Mouse (Mus musculus) CH12.LX (cell line): Measurements from ENCODE around the gene Fam149a. TPM values are rescaled to one million over a fixed set of nuclear protein-coding genes. Genes with fewer than 3 reads are reported as not detected.

Experiments
- DNase-seq: peaks from one replicate; pipeline ENCODE4 v3.0.0-alpha.2; 2013; ENCODE audit errors: extremely low read depth
- H3K27ac ChIP-seq: 2 replicates; pipeline ENCODE4 v1.5.1; 2012; ENCODE audit warnings: low read depth, mild to moderate bottlenecking, control low read depth, moderate library complexity; ENCODE audit not compliant: insufficient read depth
- H3K27me3 ChIP-seq: replicated peaks from 2 replicates; pipeline ENCODE3; 2012; ENCODE audit warnings: inconsistent platforms
- H3K36me3 ChIP-seq, 2 experiments: replicated peaks in 1 of 2; 2 replicates each; pipeline versions ENCODE3 to v1.6.1; 2012; ENCODE audit warnings: inconsistent platforms in 1 of 2, low read length in 1 of 2, mild to moderate bottlenecking in 1 of 2, mixed read lengths in 1 of 2, moderate library complexity in 1 of 2; ENCODE audit not compliant: control insufficient read depth in 1 of 2, insufficient read depth in 1 of 2
- H3K4me1 ChIP-seq, 2 experiments: 2 replicates each; pipeline ENCODE4 v1.6.1; 2012; ENCODE audit warnings: inconsistent platforms in 1 of 2, moderate library complexity in 1 of 2; ENCODE audit not compliant: insufficient read depth in 2 of 2, control insufficient read depth in 1 of 2
- H3K4me2 ChIP-seq: 2 replicates; pipeline ENCODE4 v1.6.1; 2012; ENCODE audit warnings: low read depth, mild to moderate bottlenecking, control low read depth; ENCODE audit not compliant: poor library complexity, insufficient read depth, severe bottlenecking
- H3K4me3 ChIP-seq, 3 experiments: fragments of 150-350 bp in 1 of 3; sonication (generic) in 1 of 3; replicated peaks in 1 of 3; 2 replicates each; pipeline versions ENCODE3 to v1.5.1; 2011 to 2012; ENCODE audit warnings: low read depth in 2 of 3, low read length in 2 of 3, mild to moderate bottlenecking in 2 of 3, moderate library complexity in 2 of 3, control low read depth in 1 of 3, improper control_type of control experiment in 1 of 3, inconsistent platforms in 1 of 3, mixed read lengths in 1 of 3; ENCODE audit not compliant: poor library complexity in 1 of 3
- H3K79me2 ChIP-seq: replicated peaks from 2 replicates; pipeline ENCODE4 v1.6.1; 2012; ENCODE audit warnings: mild to moderate bottlenecking, moderate library complexity; ENCODE audit not compliant: control insufficient read depth, poor library complexity, insufficient read depth, severe bottlenecking; ENCODE audit errors: extremely low read depth
- H3K9ac ChIP-seq: 2 replicates; pipeline ENCODE4 v1.6.1; 2012; ENCODE audit warnings: low read depth, mild to moderate bottlenecking, control low read depth, moderate library complexity; ENCODE audit not compliant: insufficient read depth
- H3K9me3 ChIP-seq: replicated peaks from 2 replicates; pipeline ENCODE3; 2012; ENCODE audit warnings: low read length, inconsistent platforms, mixed read lengths
- BHLHE40 ChIP-seq: IDR thresholded peaks from 2 replicates; pipeline ENCODE4 v1.6.1; 2011; ENCODE audit warnings: mild to moderate bottlenecking, low read depth, low read length, improper control_type of control experiment
- CHD1 ChIP-seq: IDR thresholded peaks from 2 replicates; pipeline ENCODE4 v1.6.1; 2012; ENCODE audit warnings: low read depth, low read length, improper control_type of control experiment, inconsistent platforms
- CTCF ChIP-seq, 2 experiments: IDR thresholded peaks in 1 of 2; conservative IDR thresholded peaks in 1 of 2; 2 replicates each; pipeline ENCODE4 v1.5.1; 2011 to 2012; ENCODE audit warnings: low read depth in 2 of 2, low read length in 2 of 2, improper control_type of control experiment in 1 of 2, inconsistent platforms in 1 of 2, mild to moderate bottlenecking in 1 of 2, moderate library complexity in 1 of 2
- E2F4 ChIP-seq: IDR thresholded peaks from 2 replicates; pipeline ENCODE4 v1.6.1; 2011; ENCODE audit warnings: low read depth, low read length, improper control_type of control experiment; ENCODE audit not compliant: insufficient replicate concordance
- ELF1 ChIP-seq: IDR thresholded peaks from 2 replicates; pipeline ENCODE4 v1.6.1; 2014; ENCODE audit warnings: low read depth, mild to moderate bottlenecking, inconsistent platforms, low read length, improper control_type of control experiment
- EP300 ChIP-seq: IDR thresholded peaks from 2 replicates; pipeline ENCODE4 v1.6.1; 2011; ENCODE audit warnings: low read length, improper control_type of control experiment
- HCFC1 ChIP-seq: IDR thresholded peaks from 2 replicates; pipeline ENCODE4 v1.6.1; 2012; ENCODE audit warnings: low read depth, mild to moderate bottlenecking, inconsistent platforms, low read length, improper control_type of control experiment
- IRF4 ChIP-seq: IDR thresholded peaks from 2 replicates; pipeline ENCODE4 v1.6.1; 2014; ENCODE audit warnings: low read depth, mild to moderate bottlenecking, inconsistent platforms, low read length, improper control_type of control experiment
- JUN ChIP-seq: IDR thresholded peaks from 2 replicates; pipeline ENCODE4 v1.6.1; 2011; ENCODE audit warnings: low read depth, mild to moderate bottlenecking, low read length, improper control_type of control experiment, moderate library complexity; ENCODE audit not compliant: insufficient read depth
- JUND ChIP-seq: conservative IDR thresholded peaks from 2 replicates; pipeline ENCODE4 v1.6.1; 2011; ENCODE audit warnings: low read depth, low read length, improper control_type of control experiment
- MAFK ChIP-seq: IDR thresholded peaks from 2 replicates; pipeline ENCODE4 v1.6.1; 2011; ENCODE audit warnings: low read length, improper control_type of control experiment; ENCODE audit not compliant: insufficient replicate concordance
- MAZ ChIP-seq: IDR thresholded peaks from 2 replicates; pipeline ENCODE4 v1.6.1; 2012; ENCODE audit warnings: low read depth, mild to moderate bottlenecking, inconsistent platforms, low read length, improper control_type of control experiment, moderate library complexity
- MXI1 ChIP-seq: IDR thresholded peaks from 2 replicates; pipeline ENCODE4 v1.6.1; 2011; ENCODE audit warnings: mild to moderate bottlenecking, low read depth, low read length, improper control_type of control experiment
- NELFE ChIP-seq: IDR thresholded peaks from 2 replicates; pipeline ENCODE4 v1.6.1; 2011; ENCODE audit warnings: low read depth, low read length, improper control_type of control experiment
- NRF1 ChIP-seq: IDR thresholded peaks from 2 replicates; pipeline ENCODE4 v1.6.1; 2014; ENCODE audit warnings: low read depth, mild to moderate bottlenecking, inconsistent platforms, low read length, improper control_type of control experiment, moderate library complexity
- RAD21 ChIP-seq: IDR thresholded peaks from 2 replicates; pipeline ENCODE4 v1.6.1; 2011; ENCODE audit warnings: low read depth, mild to moderate bottlenecking, low read length, improper control_type of control experiment, moderate library complexity
- SIN3A ChIP-seq: IDR thresholded peaks from 2 replicates; pipeline ENCODE4 v1.6.1; 2012; ENCODE audit warnings: low read length, improper control_type of control experiment, inconsistent platforms
- SMC3 ChIP-seq: IDR thresholded peaks from 2 replicates; pipeline ENCODE4 v1.6.1; 2011; ENCODE audit warnings: low read depth, low read length, improper control_type of control experiment
- TBP ChIP-seq: conservative IDR thresholded peaks from 2 replicates; pipeline ENCODE4 v1.6.1; 2011; ENCODE audit warnings: low read depth, low read length, improper control_type of control experiment
- TCF12 ChIP-seq: IDR thresholded peaks from 2 replicates; pipeline ENCODE4 v1.6.1; 2014; ENCODE audit warnings: low read depth, mild to moderate bottlenecking, inconsistent platforms, low read length, improper control_type of control experiment
- USF1 ChIP-seq: IDR thresholded peaks from 2 replicates; pipeline ENCODE4 v1.6.1; 2014; ENCODE audit warnings: low read depth, mild to moderate bottlenecking, inconsistent platforms, low read length, improper control_type of control experiment
- ZC3H11A ChIP-seq: IDR thresholded peaks from 2 replicates; pipeline ENCODE4 v1.6.1; 2012; ENCODE audit warnings: low read depth, mild to moderate bottlenecking, inconsistent platforms, low read length, improper control_type of control experiment
- ZKSCAN1 ChIP-seq: IDR thresholded peaks from 2 replicates; pipeline ENCODE4 v1.6.1; 2012; ENCODE audit warnings: low read depth, inconsistent platforms, low read length, improper control_type of control experiment, borderline replicate concordance
- ZMIZ1 ChIP-seq: IDR thresholded peaks from 2 replicates; pipeline ENCODE4 v1.6.1; 2012; ENCODE audit warnings: low read depth, mild to moderate bottlenecking, inconsistent platforms, low read length, improper control_type of control experiment
- ZNF384 ChIP-seq: IDR thresholded peaks from 2 replicates; pipeline ENCODE4 v1.6.1; 2012; ENCODE audit warnings: low read depth, low read length, improper control_type of control experiment, inconsistent platforms
- dilution Hi-C: fragments of 300-500 bp; cut with MboI; formaldehyde crosslinking; loops from 2 replicates; pipeline ENCODE4 v1.14.3; 2020; ENCODE audit warnings: low sequenced_read_pairs; ENCODE audit not compliant: extremely low pct_unique_long_range_greater_than_20kb, extremely low pct_ligation_motif_present
- in situ Hi-C: fragments of 300-500 bp; cut with MboI; formaldehyde crosslinking; loops from 3 replicates; pipeline ENCODE4 v1.14.3; 2019; ENCODE audit warnings: low sequenced_read_pairs, low pct_ligation_motif_present, low pct_unique_long_range_greater_than_20kb, mixed read lengths
- polyA plus RNA-seq: library from polyadenylated mRNA; unstranded; fragments of >175 nt; gene quantifications from 2 replicates; pipeline ENCODE4 v1.2.1, GENCODE M21; 2012; ENCODE audit warnings: low read depth; ENCODE audit not compliant: insufficient read length
- total RNA-seq, 2 experiments: library from RNA; depleted of rRNA; stranded (reverse); fragments of 300-350 nt in 1 of 2; fragments of >200 nt in 1 of 2; gene quantifications; 2 replicates each; pipeline ENCODE4 v1.2.3; 2012 to 2014

Gene Fam149a
- total and polyA plus RNA-seq, 3 experiments, result not detected

- no peaks in the 10 kb centered on the region for H3K27me3 ChIP-seq
- H3K4me2 ChIP-seq, result no peak overlapping the region
- H3K36me3 ChIP-seq, result no peaks in the 10 kb centered on the region
- dilution Hi-C loops (no loop called here), in situ Hi-C loops (no loop called here)
- H3K79me2 ChIP-seq, result no peaks in the 10 kb centered on the region; the same call in 1 of the 2 replicates
- H3K4me3 ChIP-seq, result no peak overlapping the region
- no peak overlapping the region for H3K9ac ChIP-seq
- no peaks in the 10 kb centered on the region for H3K4me1 ChIP-seq
- no peak overlapping the region for H3K27ac ChIP-seq
- H3K9me3 ChIP-seq, result no peaks in the 10 kb centered on the region
- DNase-seq, result no peak
- TF ChIP-seq ZMIZ1, result no peak
- TF ChIP-seq ELF1, result no peak
- TF ChIP-seq CTCF (conservative IDR thresholded peaks at IDR 0.05 in 1 of 2, IDR thresholded peaks at IDR 0.05 in 1 of 2; ENCODE audit: low read depth in 2 of 2, low read length in 2 of 2), result no peak
- TF ChIP-seq NELFE, result no peak
- no peak for TF ChIP-seq TBP
- no peak for TF ChIP-seq MAZ
- TF ChIP-seq RAD21, result no peak
- no peak for TF ChIP-seq ZKSCAN1
- TF ChIP-seq MXI1, result no peak
- no peak for TF ChIP-seq CHD1
- TF ChIP-seq ZC3H11A, result no peak
- TF ChIP-seq NRF1, result no peak
Observed at GRCm38 (mm10) chr8:45380598-45380997, 1.5 kb downstream of the Fam149a start.

GRCm38 (mm10) chr8:45374071-45374470, 8.0 kb downstream of the Fam149a start:
- Histone ChIP-seq H3K27me3 (no peaks in the 10 kb centered on the region), H3K9me3 (no peaks in the 10 kb centered on the region)
- TF ChIP-seq E2F4 (no peak), BHLHE40 (no peak), TCF12 (no peak), SMC3 (no peak), ZC3H11A (no peak), EP300 (no peak), ZNF384 (no peak), MXI1 (no peak), USF1 (no peak), TBP (no peak), IRF4 (no peak), HCFC1 (no peak), MAFK (no peak), JUND (no peak), JUN (no peak), NRF1 (no peak), SIN3A (no peak)
- TF ChIP-seq, all 38 proteins: peak for 0
- no peak overlapping the region for H3K9ac ChIP-seq
- dilution Hi-C loops, result no loop called here
- H3K4me3 ChIP-seq, result no peak overlapping the region
- no peaks in the 10 kb centered on the region for H3K36me3 ChIP-seq
- no peak for DNase-seq
- no peaks in the 10 kb centered on the region for H3K79me2 ChIP-seq
- H3K4me1 ChIP-seq, result no peaks in the 10 kb centered on the region
- H3K27ac ChIP-seq, result no peak overlapping the region
- H3K4me2 ChIP-seq, result no peak overlapping the region
- in situ Hi-C loops, result no loop called here
